Mouse (Mus musculus): ENCODE data around the gene Lsamp. TPM values are rescaled to one million over a fixed set of nuclear protein-coding genes. Genes with fewer than 3 reads are reported as not detected.

Gene Lsamp
- 0.24 and 0.31 TPM in 2 replicates for polyA plus RNA-seq (2012; rRNA removed)

- peaks cover 9% of the 10 kb centered on the region for H3K4me1 ChIP-seq (ENCODE audit: control insufficient read depth, insufficient read depth, low read length)
- peak within 1 kb of the TSS; percentile 68 for H3K4me3 ChIP-seq (ENCODE audit: control insufficient read depth, low read depth, low read length)
- TF ChIP-seq CTCF (IDR thresholded peaks at IDR 0.05; ENCODE audit: control insufficient read depth, insufficient read depth, insufficient replicate concordance, low read depth, low read length): peak; percentile 46; the same call in 1 of the 2 replicates
- no peak for TF ChIP-seq POLR2A (IDR thresholded peaks at IDR 0.05; ENCODE audit: control insufficient read depth, low read depth, low read length)
- no peaks in the 10 kb centered on the region; the same call in 1 of the 2 replicates for H3K27me3 ChIP-seq (ENCODE audit: control insufficient read depth, insufficient read depth, low read length)
- no peaks in the 10 kb centered on the region for H3K36me3 ChIP-seq (ENCODE audit: control insufficient read depth, insufficient read depth, low read length)
- no peak within 1 kb of the TSS for H3K27ac ChIP-seq (ENCODE audit: control insufficient read depth, insufficient read depth, low read depth, low read length)
These were observed at the start of gene Lsamp for GRCm38 (mm10) chr16:39984205-39984634. Gene Lsamp (plus strand): TSS chr16:39984361.

GRCm38 (mm10) chr16:39957686-39958085 is 26.5 kb upstream of the Lsamp start:
- Histone ChIP-seq H3K36me3 (ENCODE audit: control insufficient read depth, insufficient read depth, low read length) (no peaks in the 10 kb centered on the region), H3K27ac (ENCODE audit: control insufficient read depth, insufficient read depth, low read depth, low read length) (no peak overlapping the region), H3K4me1 (ENCODE audit: control insufficient read depth, insufficient read depth, low read length) (no peaks in the 10 kb centered on the region), H3K4me3 (ENCODE audit: control insufficient read depth, low read depth, low read length) (no peak overlapping the region), H3K27me3 (ENCODE audit: control insufficient read depth, insufficient read depth, low read length) (no peaks in the 10 kb centered on the region)
- TF ChIP-seq POLR2A (IDR thresholded peaks at IDR 0.05; ENCODE audit: control insufficient read depth, low read depth, low read length) (no peak), CTCF (IDR thresholded peaks at IDR 0.05; ENCODE audit: control insufficient read depth, insufficient read depth, insufficient replicate concordance, low read depth, low read length) (no peak)

DNA sequence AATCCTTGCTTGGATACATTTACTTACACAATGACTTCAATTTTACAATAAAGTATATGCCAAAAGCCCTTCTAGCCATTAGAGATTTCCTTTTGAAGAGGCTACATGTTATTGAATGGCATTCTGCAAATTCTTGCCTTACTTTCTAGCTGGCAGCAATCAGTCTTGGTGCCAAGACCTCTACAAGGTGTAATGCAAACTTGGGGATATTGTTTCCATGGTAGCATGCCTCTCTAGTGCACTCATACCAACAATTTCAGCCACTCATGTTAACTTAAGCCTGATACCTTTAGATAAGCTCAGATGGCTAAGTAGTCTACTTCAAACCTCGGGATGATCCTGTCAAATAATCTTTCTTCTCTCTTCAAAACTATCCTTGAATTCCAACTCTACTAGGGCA is 11.4 kb upstream of the Lsamp start:
- H3K27me3 ChIP-seq (ENCODE audit: control insufficient read depth, insufficient read depth, low read length): no peaks in the 10 kb centered on the region
- no peaks in the 10 kb centered on the region for H3K36me3 ChIP-seq (ENCODE audit: control insufficient read depth, insufficient read depth, low read length)
- no peak for TF ChIP-seq CTCF (IDR thresholded peaks at IDR 0.05; ENCODE audit: control insufficient read depth, insufficient read depth, insufficient replicate concordance, low read depth, low read length)
- no peak for TF ChIP-seq POLR2A (IDR thresholded peaks at IDR 0.05; ENCODE audit: control insufficient read depth, low read depth, low read length)
- no peaks in the 10 kb centered on the region for H3K4me1 ChIP-seq (ENCODE audit: control insufficient read depth, insufficient read depth, low read length)
- no peak overlapping the region for H3K4me3 ChIP-seq (ENCODE audit: control insufficient read depth, low read depth, low read length)
- H3K27ac ChIP-seq (ENCODE audit: control insufficient read depth, insufficient read depth, low read depth, low read length): no peak overlapping the region

DNA sequence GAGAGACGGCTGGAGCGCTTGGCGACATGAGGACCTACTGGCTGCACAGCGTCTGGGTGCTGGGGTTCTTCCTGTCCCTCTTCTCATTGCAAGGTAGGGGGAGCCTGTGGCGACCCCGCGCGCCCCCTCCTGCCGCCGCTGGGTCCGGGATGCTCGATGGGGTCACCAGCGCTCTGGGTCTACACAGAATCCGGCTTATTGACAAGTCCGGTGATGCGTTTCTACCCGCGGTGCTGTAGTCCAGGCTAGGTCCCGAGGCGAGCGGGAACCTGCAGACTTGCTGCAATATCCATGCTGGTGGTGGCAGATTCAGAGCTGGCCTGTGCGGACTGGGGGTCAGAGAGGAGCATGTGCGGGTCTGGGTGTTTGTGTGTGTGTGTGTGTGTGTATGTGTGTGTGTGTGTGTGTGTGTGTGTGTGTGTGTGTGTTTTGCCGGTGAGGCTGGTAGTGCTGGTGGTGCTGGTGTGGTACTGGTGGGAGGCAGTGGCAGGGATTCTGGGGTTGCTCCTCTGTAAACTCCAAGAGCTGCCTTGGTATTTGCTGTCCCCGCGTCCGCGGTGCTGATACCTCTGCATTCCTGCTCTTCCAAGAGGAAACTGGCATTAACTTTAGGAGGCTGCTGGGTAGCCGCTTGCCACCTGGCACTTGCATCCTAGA is 602 bp downstream of the Lsamp start:
- H3K4me3 ChIP-seq (ENCODE audit: control insufficient read depth, low read depth, low read length): peak overlapping the region; percentile 68
- H3K4me1 ChIP-seq (ENCODE audit: control insufficient read depth, insufficient read depth, low read length): peaks cover 9% of the 10 kb centered on the region
- no peaks in the 10 kb centered on the region; the same call in 1 of the 2 replicates for H3K27me3 ChIP-seq (ENCODE audit: control insufficient read depth, insufficient read depth, low read length)
- TF ChIP-seq POLR2A (IDR thresholded peaks at IDR 0.05; ENCODE audit: control insufficient read depth, low read depth, low read length) (no peak), CTCF (IDR thresholded peaks at IDR 0.05; ENCODE audit: control insufficient read depth, insufficient read depth, insufficient replicate concordance, low read depth, low read length) (no peak)
- no peak overlapping the region for H3K27ac ChIP-seq (ENCODE audit: control insufficient read depth, insufficient read depth, low read depth, low read length)
- H3K36me3 ChIP-seq (ENCODE audit: control insufficient read depth, insufficient read depth, low read length): no peaks in the 10 kb centered on the region

DNA sequence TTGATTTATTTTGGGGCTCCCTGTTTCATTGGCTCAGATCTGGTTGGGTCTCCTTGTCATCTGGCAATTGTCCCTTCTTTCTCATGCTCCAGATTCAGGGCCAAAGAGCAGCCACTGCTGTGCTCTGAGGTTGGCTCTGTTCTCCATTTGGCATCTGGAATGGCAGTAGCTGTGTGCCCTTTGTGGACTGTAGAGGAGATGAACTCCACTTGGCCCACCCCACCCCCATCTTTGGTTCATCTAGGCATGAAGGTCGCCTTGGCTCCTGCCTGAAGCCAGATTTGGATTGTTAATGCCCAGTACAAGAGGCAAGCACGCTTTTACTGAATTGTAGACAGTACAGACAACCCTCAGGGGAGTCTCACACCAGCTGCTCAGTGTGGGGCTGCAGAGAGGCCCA is 4.3 kb downstream of the Lsamp start:
- H3K27ac ChIP-seq (ENCODE audit: control insufficient read depth, insufficient read depth, low read depth, low read length): no peak overlapping the region
- peaks cover 9% of the 10 kb centered on the region for H3K4me1 ChIP-seq (ENCODE audit: control insufficient read depth, insufficient read depth, low read length)
- no peak for TF ChIP-seq POLR2A (IDR thresholded peaks at IDR 0.05; ENCODE audit: control insufficient read depth, low read depth, low read length)
- TF ChIP-seq CTCF (IDR thresholded peaks at IDR 0.05; ENCODE audit: control insufficient read depth, insufficient read depth, insufficient replicate concordance, low read depth, low read length): no peak
- H3K27me3 ChIP-seq (ENCODE audit: control insufficient read depth, insufficient read depth, low read length): no peaks in the 10 kb centered on the region; the same call in 1 of the 2 replicates
- H3K36me3 ChIP-seq (ENCODE audit: control insufficient read depth, insufficient read depth, low read length): no peaks in the 10 kb centered on the region
- H3K4me3 ChIP-seq (ENCODE audit: control insufficient read depth, low read depth, low read length): no peak overlapping the region

GRCm38 (mm10) chr16:39994821-39995220 is 10.7 kb downstream of the Lsamp start:
- no peak overlapping the region for H3K4me3 ChIP-seq (ENCODE audit: control insufficient read depth, low read depth, low read length)
- no peak for TF ChIP-seq POLR2A (IDR thresholded peaks at IDR 0.05; ENCODE audit: control insufficient read depth, low read depth, low read length)
- no peak for TF ChIP-seq CTCF (IDR thresholded peaks at IDR 0.05; ENCODE audit: control insufficient read depth, insufficient read depth, insufficient replicate concordance, low read depth, low read length)

GRCm38 (mm10) chr16:40008800-40009199 is 24.6 kb downstream of the Lsamp start:
- H3K4me3 ChIP-seq (ENCODE audit: control insufficient read depth, low read depth, low read length): no peak overlapping the region
- TF ChIP-seq POLR2A (IDR thresholded peaks at IDR 0.05; ENCODE audit: control insufficient read depth, low read depth, low read length) (no peak), CTCF (IDR thresholded peaks at IDR 0.05; ENCODE audit: control insufficient read depth, insufficient read depth, insufficient replicate concordance, low read depth, low read length) (no peak)
- no peaks in the 10 kb centered on the region for H3K36me3 ChIP-seq (ENCODE audit: control insufficient read depth, insufficient read depth, low read length)
- no peaks in the 10 kb centered on the region for H3K4me1 ChIP-seq (ENCODE audit: control insufficient read depth, insufficient read depth, low read length)
- H3K27ac ChIP-seq (ENCODE audit: control insufficient read depth, insufficient read depth, low read depth, low read length): no peak overlapping the region
- no peaks in the 10 kb centered on the region for H3K27me3 ChIP-seq (ENCODE audit: control insufficient read depth, insufficient read depth, low read length)

More at GRCm38 (mm10) chr16:39994821-39995220, 10.7 kb downstream of the Lsamp start:
- Histone ChIP-seq H3K36me3 (ENCODE audit: control insufficient read depth, insufficient read depth, low read length) (no peaks in the 10 kb centered on the region), H3K27ac (ENCODE audit: control insufficient read depth, insufficient read depth, low read depth, low read length) (no peak overlapping the region), H3K27me3 (ENCODE audit: control insufficient read depth, insufficient read depth, low read length) (no peaks in the 10 kb centered on the region), H3K4me1 (ENCODE audit: control insufficient read depth, insufficient read depth, low read length) (no peaks in the 10 kb centered on the region)
